Comparison of ENCODE assay signal across 24 mouse cellular contexts in genomic region chr13:41696767-41697445, GRCm38 (mm10).
DNase-seq lines count a peak whose midpoint lies in the region; ATAC-seq lines count a peak whose summit lies in the region.
"Had no signal": no experiment of that assay in that cellular context is flagged by ENCODE, and none has a peak within 500 bp of the region (broad histone marks: within the 10 kb centered on the region; RNA-seq: fewer than 3 reads in every experiment).

No protein-coding gene starts in this region.

- WGBS in kidney, embryonic 15.5 days = 19% methylated on average over 7 of the region's 7 CpGs
- 39% methylated on average over 7 of the region's 7 CpGs for WGBS in lung, embryonic 16.5 days
- WGBS in embryonic facial prominence, embryonic 11.5 days = 25% methylated on average over 7 of the region's 7 CpGs
- 87% methylated on average over 7 of the region's 7 CpGs for WGBS in forebrain, embryonic 12.5 days

- H3K9me3 ChIP-seq in kidney, embryonic 15.5 days (replicated peaks) = no peaks in the 10 kb centered on the region
- no peaks in the 10 kb centered on the region for H3K9me3 ChIP-seq in lung, embryonic 16.5 days (ENCODE audit: control insufficient read depth, low read length)
- H3K9me3 ChIP-seq in embryonic facial prominence, embryonic 11.5 days (replicated peaks; ENCODE audit: control insufficient read depth, low read length) = no peaks in the 10 kb centered on the region
- H3K9me3 ChIP-seq in forebrain, embryonic 12.5 days = no peaks in the 10 kb centered on the region
- H3K9me3 ChIP-seq: heart, embryonic 10.5 days; hindbrain, embryonic 15.5 days; limb, embryonic 13.5 days; liver, embryonic 12.5 days; midbrain, embryonic 13.5 days had no signal

- H3K9ac ChIP-seq in kidney, embryonic 15.5 days = no peak overlapping the region
- H3K9ac ChIP-seq in lung, embryonic 16.5 days (ENCODE audit: low read length) = no peak overlapping the region
- H3K9ac ChIP-seq in embryonic facial prominence, embryonic 11.5 days (replicated peaks; ENCODE audit: low read length) = no peak overlapping the region
- H3K9ac ChIP-seq in forebrain, embryonic 12.5 days = no peak overlapping the region
- H3K9ac ChIP-seq: hindbrain, embryonic 15.5 days; limb, embryonic 13.5 days; liver, embryonic 12.5 days; liver, postnatal 0 days; midbrain, embryonic 13.5 days had no signal

- H3K27ac ChIP-seq in kidney, embryonic 15.5 days = peak overlapping the region; percentile 67
- peak overlapping the region; percentile 75 for H3K27ac ChIP-seq in lung, embryonic 16.5 days (ENCODE audit: low read length)
- no peak overlapping the region for H3K27ac ChIP-seq in embryonic facial prominence, embryonic 11.5 days (replicated peaks; ENCODE audit: low read depth, low read length)
- H3K27ac ChIP-seq in forebrain, embryonic 12.5 days = no peak overlapping the region
- H3K27ac ChIP-seq: heart, embryonic 10.5 days; hindbrain, embryonic 15.5 days; limb, embryonic 13.5 days; liver, embryonic 12.5 days; midbrain, embryonic 13.5 days had no signal

- no peak overlapping the region for H3K4me2 ChIP-seq in kidney, embryonic 15.5 days
- H3K4me2 ChIP-seq in lung, embryonic 16.5 days (ENCODE audit: low read depth, low read length) = no peak overlapping the region
- no peak overlapping the region for H3K4me2 ChIP-seq in embryonic facial prominence, embryonic 11.5 days (ENCODE audit: low read depth, low read length)
- no peak overlapping the region for H3K4me2 ChIP-seq in forebrain, embryonic 12.5 days
- H3K4me2 ChIP-seq: hindbrain, embryonic 15.5 days; limb, embryonic 13.5 days; liver, embryonic 12.5 days; midbrain, embryonic 13.5 days had no signal

- H3K4me1 ChIP-seq in kidney, embryonic 15.5 days = peaks cover 16% of the 10 kb centered on the region; the same call in 1 of the 2 replicates
- H3K4me1 ChIP-seq in lung, embryonic 16.5 days (replicated peaks; ENCODE audit: control insufficient read depth, insufficient read depth, low read length) = peaks cover 3% of the 10 kb centered on the region
- H3K4me1 ChIP-seq in embryonic facial prominence, embryonic 11.5 days (ENCODE audit: control insufficient read depth, insufficient read depth, low read length) = no peaks in the 10 kb centered on the region
- H3K4me1 ChIP-seq in forebrain, embryonic 12.5 days = no peaks in the 10 kb centered on the region
- H3K4me1 ChIP-seq: hindbrain, embryonic 15.5 days; midbrain, embryonic 13.5 days had no signal

- no peak overlapping the region for H3K4me3 ChIP-seq in kidney, embryonic 15.5 days (replicated peaks)
- no peak overlapping the region for H3K4me3 ChIP-seq in lung, embryonic 16.5 days (ENCODE audit: low read length)
- no peak overlapping the region for H3K4me3 ChIP-seq in embryonic facial prominence, embryonic 11.5 days (ENCODE audit: low read depth, low read length)
- H3K4me3 ChIP-seq in forebrain, embryonic 12.5 days (replicated peaks) = no peak overlapping the region
- H3K4me3 ChIP-seq: heart, embryonic 10.5 days; hindbrain, embryonic 15.5 days; limb, embryonic 13.5 days; liver, embryonic 12.5 days; megakaryocyte, embryonic 14.5 days; midbrain, embryonic 13.5 days had no signal

- no peaks in the 10 kb centered on the region for H3K27me3 ChIP-seq in kidney, embryonic 15.5 days
- no peaks in the 10 kb centered on the region for H3K27me3 ChIP-seq in lung, embryonic 16.5 days (ENCODE audit: control insufficient read depth, insufficient read depth, low read depth, low read length)
- H3K27me3 ChIP-seq in embryonic facial prominence, embryonic 11.5 days (ENCODE audit: control insufficient read depth, insufficient read depth, low read length) = no peaks in the 10 kb centered on the region
- H3K27me3 ChIP-seq in forebrain, embryonic 12.5 days = no peaks in the 10 kb centered on the region
- H3K27me3 ChIP-seq: hindbrain, embryonic 15.5 days; limb, embryonic 13.5 days; liver, embryonic 12.5 days; megakaryocyte, embryonic 14.5 days; midbrain, embryonic 13.5 days had no signal

- no peaks in the 10 kb centered on the region for H3K36me3 ChIP-seq in kidney, embryonic 15.5 days
- H3K36me3 ChIP-seq in lung, embryonic 16.5 days (ENCODE audit: control insufficient read depth, insufficient read depth, low read length) = no peaks in the 10 kb centered on the region
- H3K36me3 ChIP-seq in embryonic facial prominence, embryonic 11.5 days (replicated peaks; ENCODE audit: control insufficient read depth, insufficient read depth, low read depth, low read length) = no peaks in the 10 kb centered on the region
- H3K36me3 ChIP-seq in forebrain, embryonic 12.5 days (replicated peaks) = no peaks in the 10 kb centered on the region
- H3K36me3 ChIP-seq: heart, embryonic 10.5 days; hindbrain, embryonic 15.5 days; limb, embryonic 13.5 days; liver, embryonic 12.5 days; midbrain, embryonic 13.5 days had no signal

- peak; percentile 77 for ATAC-seq in kidney, embryonic 15.5 days (replicated peaks; ENCODE audit: low FRiP score)
- peak; percentile 80 for ATAC-seq in lung, embryonic 16.5 days (ENCODE audit: low read depth)
- no peak for ATAC-seq in embryonic facial prominence, embryonic 11.5 days (replicated peaks; ENCODE audit: insufficient number of reproducible peaks, low FRiP score, low TSS enrichment, low read depth)
- no peak for ATAC-seq in forebrain, embryonic 12.5 days (ENCODE audit: low FRiP score)
- ATAC-seq: forebrain, embryonic 14.5 days; inflammation-experienced regulatory T-cells, adult 6 months; liver, embryonic 12.5 days; liver, postnatal 0 days; midbrain, embryonic 13.5 days had no signal

- no peak for DNase-seq in kidney, adult 8-10 months
- DNase-seq in lung, postnatal 14 days = no peak
- DNase-seq in embryonic facial prominence, embryonic 11.5 days (ENCODE audit: low spot score) = peak; percentile 32
- DNase-seq in lung, postnatal 36 days = peak; percentile 22
- no peak for DNase-seq in adrenal gland, adult 2 months
- DNase-seq: adrenal gland, adult 8-10 months; B cell, adult 2 months; cerebellum, adult 8-10 months; cerebellum, postnatal 25 days; gastrocnemius, postnatal 25 days; heart, postnatal 4 days; kidney, adult 11 months; liver, postnatal 0 days had no signal

Comparison
In these comparisons a context has a peak if more than half of its experiments do, and no peak if none do; other contexts are left out.
1. DNase-seq: peak in embryonic facial prominence, embryonic 11.5 days (single experiment) and lung, postnatal 36 days (single experiment); none in kidney, adult 8-10 months (0 of 2), lung, postnatal 14 days (single experiment) and adrenal gland, adult 2 months (single experiment).
2. ATAC-seq: peak in kidney, embryonic 15.5 days (single experiment) and lung, embryonic 16.5 days (single experiment); none in embryonic facial prominence, embryonic 11.5 days (single experiment) and forebrain, embryonic 12.5 days (single experiment).
3. H3K27ac ChIP-seq: peak in kidney, embryonic 15.5 days (single experiment) and lung, embryonic 16.5 days (single experiment); none in embryonic facial prominence, embryonic 11.5 days (single experiment) and forebrain, embryonic 12.5 days (single experiment).